Mouse (Mus musculus) heart, adult 2 months (tissue): ENCODE data around the gene Tas2r143.

Experiments used
- CTCF ChIP-seq: fragments of 200-600 bp; IDR thresholded peaks from 2 replicates; pipeline ENCODE4 v1.8.1; 2022; ENCODE audit warnings: antibody characterized with exemption, mild to moderate bottlenecking, moderate library complexity
- POLR2A ChIP-seq: fragments of 200-500 bp; IDR thresholded peaks from 2 replicates; pipeline ENCODE4 v1.6.1; 2011; ENCODE audit warnings: mild to moderate bottlenecking, low read depth, low read length, control low read depth; ENCODE audit not compliant: insufficient read depth

DNA sequence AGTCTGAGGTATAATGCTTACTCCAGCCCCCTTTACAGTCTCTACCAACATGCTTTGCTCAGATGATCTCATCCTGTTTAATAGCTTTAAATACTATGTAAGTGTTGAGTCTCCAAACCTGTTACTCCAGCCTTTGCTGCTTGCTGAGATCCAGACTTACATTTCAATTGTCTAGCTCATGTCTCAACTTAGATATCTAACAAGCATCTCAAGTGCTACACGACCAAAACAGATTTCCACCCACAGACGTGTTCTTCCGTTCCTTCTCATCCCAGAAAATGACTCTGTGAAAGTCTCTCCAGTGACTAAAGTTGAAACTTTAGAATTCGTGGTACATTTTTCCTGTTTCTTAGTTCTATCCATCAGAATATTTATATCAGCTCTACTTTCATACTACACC, 26.3 kb downstream of the Tas2r143 start:
- TF ChIP-seq CTCF (no peak), POLR2A (no peak)
